Mouse (Mus musculus): ENCODE results near the gene Smtnl2. TPM values are rescaled to one million over a fixed set of nuclear protein-coding genes. Genes with fewer than 3 reads are reported as not detected.
A peak's percentile ranks its signal among the peaks of the same experiment; 100 is the strongest.
"Not testable (repeated sequence)": the region's sequence is repeated elsewhere in the genome, so short reads cannot be mapped to it uniquely, and the experiment has no call there.

Gene Smtnl2
- polyA plus RNA-seq, 1 experiment from 2014 or later = 15.7 TPM

DNA sequence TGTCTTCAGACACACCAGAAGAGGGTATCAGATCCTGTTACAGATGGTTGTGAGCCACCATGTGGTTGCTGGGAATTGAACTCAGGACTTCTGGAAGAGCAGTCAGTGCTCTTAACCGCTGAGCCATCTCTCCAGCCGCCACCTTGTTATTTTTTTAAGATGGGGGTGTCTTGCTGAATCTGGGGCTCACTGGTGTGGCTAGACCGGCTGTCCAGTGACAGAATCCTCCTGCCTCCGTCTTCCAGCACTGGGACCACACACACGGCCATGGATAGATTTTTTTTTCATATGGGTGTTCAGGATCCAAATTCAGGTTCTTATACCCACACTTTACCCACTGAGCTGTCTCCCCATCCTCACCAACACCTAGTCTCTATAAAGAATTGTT, 68.3 kb downstream of the Smtnl2 start:
- not testable (repeated sequence) for H3K36me3 ChIP-seq; H3K4me2 ChIP-seq (replicated peaks); H3K4me3 ChIP-seq; H3K9ac ChIP-seq; H3K27me3 ChIP-seq (replicated peaks); H3K4me1 ChIP-seq; H3K9me3 ChIP-seq; ATAC-seq (ENCODE audit: low FRiP score, low read depth); H3K27ac ChIP-seq
- 91% methylated on average over 5 of the region's 5 CpGs for WGBS

DNA sequence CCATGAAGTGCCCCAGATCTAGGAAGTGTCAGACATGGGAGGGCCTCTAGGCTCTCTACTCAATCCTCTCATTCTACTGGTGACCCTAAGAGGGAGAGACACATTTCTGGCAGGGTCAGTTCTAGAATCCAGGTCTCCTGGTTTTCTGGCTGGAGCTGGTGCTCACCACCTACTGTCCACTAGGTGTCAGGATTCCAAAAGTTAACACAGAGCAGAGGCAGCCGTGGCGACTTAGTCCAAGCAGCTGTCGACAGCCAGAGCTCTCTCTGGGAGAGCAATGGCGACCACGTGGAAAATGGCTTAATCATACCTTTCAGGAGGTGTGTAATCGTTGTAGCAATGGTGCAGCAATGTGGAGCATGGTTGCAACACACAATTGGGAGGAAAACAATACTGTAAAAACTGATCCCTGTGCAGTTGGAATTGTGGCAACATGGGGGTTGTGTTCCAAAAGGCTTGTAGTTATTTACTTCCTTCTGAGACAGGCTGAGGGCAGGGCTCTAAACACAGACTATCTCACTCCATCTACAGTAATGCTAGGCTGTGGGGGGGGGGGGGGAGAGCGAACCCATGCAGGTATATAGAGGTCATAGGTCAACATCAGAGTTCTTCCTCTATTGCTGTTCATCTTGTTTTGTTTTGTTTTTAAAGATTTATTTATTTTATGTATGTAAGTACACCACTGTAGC, 68.8 kb downstream of the Smtnl2 start:
- Histone ChIP-seq H3K9ac (no peak overlapping the region), H3K4me1 (peaks cover 5% of the 10 kb centered on the region; the same call in 1 of the 2 replicates), H3K36me3 (no peaks in the 10 kb centered on the region), H3K4me2 (replicated peaks) (no peak overlapping the region; the same call in 1 of the 2 replicates), H3K27ac (no peak overlapping the region), H3K9me3 (no peaks in the 10 kb centered on the region), H3K4me3 (no peak overlapping the region), H3K27me3 (replicated peaks) (no peaks in the 10 kb centered on the region)
- peak; percentile 72; the same call in 1 of the 2 replicates for ATAC-seq (ENCODE audit: low FRiP score, low read depth)
- WGBS = 10% methylated on average over 7 of the region's 7 CpGs

DNA sequence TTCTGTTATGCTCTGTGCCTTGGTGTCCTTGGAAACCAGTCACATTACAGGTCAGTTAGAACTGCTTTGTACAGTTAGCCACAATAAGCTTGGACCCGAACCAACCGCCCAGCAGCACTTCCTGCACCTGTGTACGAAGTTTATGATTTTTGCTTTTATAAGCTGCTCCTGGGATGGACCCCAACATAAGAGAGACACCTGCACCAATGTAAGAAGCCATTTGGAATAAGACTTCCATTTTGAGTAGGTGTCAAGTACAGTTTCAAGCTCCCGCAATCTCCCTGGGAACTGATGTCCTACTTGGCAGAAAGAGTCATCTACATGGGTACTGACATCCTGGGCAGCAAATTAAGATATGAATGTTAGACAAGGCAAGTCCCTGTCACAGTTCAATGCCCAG, 71.8 kb downstream of the Smtnl2 start:
- WGBS = 90% methylated on average over 4 of the region's 4 CpGs
- Histone ChIP-seq H3K9ac (no peak overlapping the region), H3K27me3 (replicated peaks) (no peaks in the 10 kb centered on the region), H3K4me1 (peaks cover 5% of the 10 kb centered on the region; the same call in 1 of the 2 replicates), H3K9me3 (no peaks in the 10 kb centered on the region), H3K27ac (no peak overlapping the region), H3K36me3 (no peaks in the 10 kb centered on the region), H3K4me2 (replicated peaks) (no peak overlapping the region), H3K4me3 (no peak overlapping the region)
- no peak for ATAC-seq (ENCODE audit: low FRiP score, low read depth)

Small RNA genes within 50 kb of the gene (microRNA-seq; reads per million reads assigned to microRNA genes)
- gene Mir6338 = not detected

Other genes starting within 250 kb of the Smtnl2 start
- 0.74 and 1.3 TPM in 2 replicates for gene Gm43951, start 204.9 kb downstream of the Smtnl2 start, polyA plus RNA-seq (2016; fragmentation: Nextera tagmentation; extraction: Ambion mirVana)
- gene 4933427D14Rik, start 204.3 kb downstream of the Smtnl2 start, polyA plus RNA-seq (2016; fragmentation: Nextera tagmentation; extraction: Ambion mirVana) = 18.3 and 25.0 TPM in 2 replicates
- gene Txndc17, start 204.2 kb downstream of the Smtnl2 start, polyA plus RNA-seq (2016; fragmentation: Nextera tagmentation; extraction: Ambion mirVana) = 160 and 164 TPM in 2 replicates
- gene Med31, start 196.1 kb downstream of the Smtnl2 start, polyA plus RNA-seq (2016; fragmentation: Nextera tagmentation; extraction: Ambion mirVana) = 54.7 and 56.5 TPM in 2 replicates
- gene Slc13a5, start 144.5 kb downstream of the Smtnl2 start, polyA plus RNA-seq (2016; fragmentation: Nextera tagmentation; extraction: Ambion mirVana) = 0.35 and 0.42 TPM in 2 replicates
- gene Xaf1, start 110.1 kb downstream of the Smtnl2 start, polyA plus RNA-seq (2016; fragmentation: Nextera tagmentation; extraction: Ambion mirVana) = 1.9 and 2.0 TPM in 2 replicates
- not detected in 2 replicates for gene Fbxo39, start 97.3 kb downstream of the Smtnl2 start, polyA plus RNA-seq (2016; fragmentation: Nextera tagmentation; extraction: Ambion mirVana)
- 4.5 and 5.3 TPM in 2 replicates for gene Tekt1, start 49.3 kb downstream of the Smtnl2 start, polyA plus RNA-seq (2016; fragmentation: Nextera tagmentation; extraction: Ambion mirVana)
- not detected in 2 replicates for gene Ggt6, start 23.8 kb upstream of the Smtnl2 start, polyA plus RNA-seq (2016; fragmentation: Nextera tagmentation; extraction: Ambion mirVana)
- gene Mybbp1a, start 29.6 kb upstream of the Smtnl2 start, polyA plus RNA-seq (2016; fragmentation: Nextera tagmentation; extraction: Ambion mirVana) = 105 and 111 TPM in 2 replicates
- gene Spns2, start 78.2 kb upstream of the Smtnl2 start, polyA plus RNA-seq (2016; fragmentation: Nextera tagmentation; extraction: Ambion mirVana) = 10.1 and 13.0 TPM in 2 replicates
- 0.22 TPM in 1 of 2 replicates, not detected in the other for gene Spns3, start 138.8 kb upstream of the Smtnl2 start, polyA plus RNA-seq (2016; fragmentation: Nextera tagmentation; extraction: Ambion mirVana)
- 114 and 119 TPM in 2 replicates for gene Ube2g1, start 195.6 kb upstream of the Smtnl2 start, polyA plus RNA-seq (2016; fragmentation: Nextera tagmentation; extraction: Ambion mirVana)

Data from neural tube, embryonic 12.5 days (tissue).